Mouse (Mus musculus): ENCODE data around the gene Slc8a3. TPM values are rescaled to one million over a fixed set of nuclear protein-coding genes. Genes with fewer than 3 reads are reported as not detected.
A peak's percentile ranks its signal among the peaks of the same experiment; 100 is the strongest.

The Slc8a3 gene
- polyA plus RNA-seq, 1 experiment: not detected

DNA sequence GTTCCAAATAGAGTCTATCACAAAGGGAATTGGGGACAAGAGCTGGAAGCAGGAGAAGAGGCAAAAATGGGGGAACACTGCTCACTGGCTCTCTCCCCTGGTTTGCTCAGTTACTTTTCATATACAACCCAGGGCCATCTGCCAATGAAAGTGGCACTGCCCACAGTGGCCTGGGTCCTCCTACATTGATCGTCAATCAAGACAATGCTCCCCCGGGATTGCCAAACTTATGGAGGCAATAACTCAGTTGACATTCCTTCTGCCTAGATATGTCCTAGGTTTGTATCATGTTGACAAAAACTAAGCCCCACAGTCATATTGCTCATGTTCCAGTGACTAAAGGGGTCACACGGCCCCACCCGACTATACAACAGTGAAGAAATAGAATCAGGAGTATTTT is 144.0 kb downstream of the Slc8a3 start:
- WGBS: 95% methylated on average over 4 of the region's 4 CpGs
- Histone ChIP-seq H3K4me1 (ENCODE audit: control insufficient read depth, insufficient read depth, insufficient read length) (no peaks in the 10 kb centered on the region), H3K4me3 (ENCODE audit: extremely low read depth, insufficient read depth, insufficient read length) (no peak overlapping the region), H3K27me3 (ENCODE audit: control insufficient read depth, insufficient read depth, low read length) (no peaks in the 10 kb centered on the region), H3K36me3 (ENCODE audit: control insufficient read depth, insufficient read depth, low read length) (no peaks in the 10 kb centered on the region), H3K27ac (ENCODE audit: insufficient read depth, low read length) (no peak overlapping the region)
- no peak for DNase-seq (ENCODE audit: low read depth in 1 of 2, low spot score in 2 of 2)
- no peak for TF ChIP-seq POLR2A (IDR thresholded peaks at IDR 0.05; ENCODE audit: low read depth, low read length)

GRCm38 (mm10) chr12:81188423-81188822 is 144.6 kb downstream of the Slc8a3 start:
- DNase-seq (ENCODE audit: low read depth in 1 of 2, low spot score in 2 of 2): no peak
- H3K4me1 ChIP-seq (ENCODE audit: control insufficient read depth, insufficient read depth, insufficient read length): no peaks in the 10 kb centered on the region
- H3K27ac ChIP-seq (ENCODE audit: insufficient read depth, low read length): no peak overlapping the region

GRCm38 (mm10) chr12:81186668-81187067 is 146.3 kb downstream of the Slc8a3 start:
- no peaks in the 10 kb centered on the region for H3K36me3 ChIP-seq (ENCODE audit: control insufficient read depth, insufficient read depth, low read length)
- TF ChIP-seq POLR2A (IDR thresholded peaks at IDR 0.05; ENCODE audit: low read depth, low read length) (no peak), CTCF (IDR thresholded peaks at IDR 0.05; ENCODE audit: extremely low read depth, insufficient read depth, insufficient read length, insufficient replicate concordance) (no peak)
- 79% methylated on average over 3 of the region's 3 CpGs for WGBS
- H3K27me3 ChIP-seq (ENCODE audit: control insufficient read depth, insufficient read depth, low read length): no peaks in the 10 kb centered on the region
- no peak overlapping the region for H3K27ac ChIP-seq (ENCODE audit: insufficient read depth, low read length)
- H3K4me3 ChIP-seq (ENCODE audit: extremely low read depth, insufficient read depth, insufficient read length): no peak overlapping the region
- H3K4me1 ChIP-seq (ENCODE audit: control insufficient read depth, insufficient read depth, insufficient read length): no peaks in the 10 kb centered on the region
- no peak for DNase-seq (ENCODE audit: low read depth in 1 of 2, low spot score in 2 of 2)

More at GRCm38 (mm10) chr12:81188423-81188822, 144.6 kb downstream of the Slc8a3 start:
- WGBS: 81% methylated on average over 3 of the region's 3 CpGs
- no peaks in the 10 kb centered on the region for H3K36me3 ChIP-seq (ENCODE audit: control insufficient read depth, insufficient read depth, low read length)
- H3K4me3 ChIP-seq (ENCODE audit: extremely low read depth, insufficient read depth, insufficient read length): no peak overlapping the region
- TF ChIP-seq CTCF (IDR thresholded peaks at IDR 0.05; ENCODE audit: extremely low read depth, insufficient read depth, insufficient read length, insufficient replicate concordance) (no peak), POLR2A (IDR thresholded peaks at IDR 0.05; ENCODE audit: low read depth, low read length) (no peak)
- H3K27me3 ChIP-seq (ENCODE audit: control insufficient read depth, insufficient read depth, low read length): no peaks in the 10 kb centered on the region

DNA sequence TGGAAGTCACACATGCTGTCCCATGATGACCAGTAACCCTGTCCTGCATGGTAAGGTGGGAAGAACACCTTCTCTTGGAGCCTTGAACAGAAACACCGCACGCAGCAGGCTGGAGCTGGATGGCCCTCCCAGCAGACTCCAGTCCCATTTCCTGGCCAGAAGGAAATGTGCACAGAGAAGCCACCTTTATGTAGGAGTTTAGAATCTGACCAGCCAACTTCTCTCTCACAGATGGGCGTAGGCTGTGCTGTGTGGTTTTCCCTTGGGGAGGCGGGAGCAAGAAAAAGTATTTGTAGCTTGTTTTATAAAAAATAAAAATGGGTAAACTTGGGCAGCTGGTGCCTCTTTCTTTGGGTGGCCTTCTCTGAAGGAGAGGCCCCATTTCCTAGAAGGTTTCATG is 146.9 kb downstream of the Slc8a3 start:
- 60% methylated on average over 4 of the region's 4 CpGs for WGBS
- Histone ChIP-seq H3K27me3 (ENCODE audit: control insufficient read depth, insufficient read depth, low read length) (no peaks in the 10 kb centered on the region), H3K4me3 (ENCODE audit: extremely low read depth, insufficient read depth, insufficient read length) (no peak overlapping the region)

DNA sequence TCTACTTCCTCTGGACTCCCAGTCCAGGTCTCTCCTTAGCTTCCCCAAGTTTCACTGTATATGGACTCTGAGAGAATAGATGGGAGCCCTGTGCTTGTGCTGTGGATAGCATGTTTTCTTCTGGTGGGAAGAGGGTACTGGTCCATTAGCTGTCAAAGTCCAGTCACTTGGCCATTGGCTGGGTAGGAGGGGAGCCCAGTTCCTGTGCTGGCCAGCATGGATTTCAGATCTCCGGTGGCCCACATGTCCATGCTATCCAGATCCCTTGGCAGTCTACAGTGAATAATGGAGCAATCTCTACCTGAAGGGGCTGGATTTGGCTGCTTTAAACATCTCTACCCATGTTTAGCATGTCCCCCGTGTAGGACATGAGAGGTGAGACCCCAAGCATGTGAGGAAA is 148.0 kb downstream of the Slc8a3 start:
- Histone ChIP-seq H3K36me3 (ENCODE audit: control insufficient read depth, insufficient read depth, low read length) (no peaks in the 10 kb centered on the region), H3K4me3 (ENCODE audit: extremely low read depth, insufficient read depth, insufficient read length) (no peak overlapping the region), H3K4me1 (ENCODE audit: control insufficient read depth, insufficient read depth, insufficient read length) (no peaks in the 10 kb centered on the region), H3K27ac (ENCODE audit: insufficient read depth, low read length) (no peak overlapping the region), H3K27me3 (ENCODE audit: control insufficient read depth, insufficient read depth, low read length) (no peaks in the 10 kb centered on the region)
- DNase-seq (ENCODE audit: low read depth in 1 of 2, low spot score in 2 of 2): no peak
- TF ChIP-seq POLR2A (IDR thresholded peaks at IDR 0.05; ENCODE audit: low read depth, low read length) (no peak), CTCF (IDR thresholded peaks at IDR 0.05; ENCODE audit: extremely low read depth, insufficient read depth, insufficient read length, insufficient replicate concordance) (no peak)
- WGBS: 82% methylated on average over 2 of the region's 2 CpGs

More for the DNA sequence above, 146.9 kb downstream of the Slc8a3 start:
- no peaks in the 10 kb centered on the region for H3K36me3 ChIP-seq (ENCODE audit: control insufficient read depth, insufficient read depth, low read length)
- TF ChIP-seq POLR2A (IDR thresholded peaks at IDR 0.05; ENCODE audit: low read depth, low read length): no peak
- TF ChIP-seq CTCF (IDR thresholded peaks at IDR 0.05; ENCODE audit: extremely low read depth, insufficient read depth, insufficient read length, insufficient replicate concordance): no peak
- DNase-seq (ENCODE audit: low read depth in 1 of 2, low spot score in 2 of 2): no peak
- H3K4me1 ChIP-seq (ENCODE audit: control insufficient read depth, insufficient read depth, insufficient read length): no peaks in the 10 kb centered on the region
- H3K27ac ChIP-seq (ENCODE audit: insufficient read depth, low read length): no peak overlapping the region

- TF ChIP-seq POLR2A (IDR thresholded peaks at IDR 0.05; ENCODE audit: low read depth, low read length) (no peak), CTCF (IDR thresholded peaks at IDR 0.05; ENCODE audit: extremely low read depth, insufficient read depth, insufficient read length, insufficient replicate concordance) (peak; percentile 74; the same call in 1 of the 2 replicates)
Observed at GRCm38 (mm10) chr12:81182073-81182472, 150.9 kb downstream of the Slc8a3 start.

GRCm38 (mm10) chr12:81175252-81175651 is 157.7 kb downstream of the Slc8a3 start:
- Histone ChIP-seq H3K27ac (ENCODE audit: insufficient read depth, low read length) (no peak overlapping the region), H3K4me1 (ENCODE audit: control insufficient read depth, insufficient read depth, insufficient read length) (no peaks in the 10 kb centered on the region), H3K36me3 (ENCODE audit: control insufficient read depth, insufficient read depth, low read length) (no peaks in the 10 kb centered on the region), H3K27me3 (ENCODE audit: control insufficient read depth, insufficient read depth, low read length) (no peaks in the 10 kb centered on the region), H3K4me3 (ENCODE audit: extremely low read depth, insufficient read depth, insufficient read length) (no peak overlapping the region)
- no peak for DNase-seq (ENCODE audit: low read depth in 1 of 2, low spot score in 2 of 2)
- TF ChIP-seq CTCF (IDR thresholded peaks at IDR 0.05; ENCODE audit: extremely low read depth, insufficient read depth, insufficient read length, insufficient replicate concordance) (no peak), POLR2A (IDR thresholded peaks at IDR 0.05; ENCODE audit: low read depth, low read length) (no peak)
- 63% methylated on average over 9 of the region's 9 CpGs for WGBS

More at GRCm38 (mm10) chr12:81182073-81182472, 150.9 kb downstream of the Slc8a3 start:
- Histone ChIP-seq H3K4me1 (ENCODE audit: control insufficient read depth, insufficient read depth, insufficient read length) (no peaks in the 10 kb centered on the region), H3K36me3 (ENCODE audit: control insufficient read depth, insufficient read depth, low read length) (no peaks in the 10 kb centered on the region), H3K4me3 (ENCODE audit: extremely low read depth, insufficient read depth, insufficient read length) (no peak overlapping the region), H3K27ac (ENCODE audit: insufficient read depth, low read length) (no peak overlapping the region), H3K27me3 (ENCODE audit: control insufficient read depth, insufficient read depth, low read length) (no peaks in the 10 kb centered on the region)
- peak in 1 of 2 experiments; percentile 28 for DNase-seq (ENCODE audit: low read depth in 1 of 2, low spot score in 2 of 2)
- WGBS: 51% methylated on average over 3 of the region's 3 CpGs
